Mouse (Mus musculus): Measurements from ENCODE around the gene Arhgef28.

- TF ChIP-seq POLR2A (IDR thresholded peaks at IDR 0.05; ENCODE audit: borderline replicate concordance, insufficient read depth, low read length) (no peak), CTCF (IDR thresholded peaks at IDR 0.05; ENCODE audit: borderline replicate concordance, insufficient read depth, low read depth, low read length) (no peak)
Measured at GRCm38 (mm10) chr13:98037693-98038092, 168.5 kb downstream of the Arhgef28 start.
